Mouse (Mus musculus) cerebellum, adult 2 months (tissue): ENCODE results near the gene Hibch. TPM values are rescaled to one million over a fixed set of nuclear protein-coding genes. Genes with fewer than 3 reads are reported as not detected.
A peak's percentile ranks its signal among the peaks of the same experiment; 100 is the strongest.
"Not testable (repeated sequence)": the region's sequence is repeated elsewhere in the genome, so short reads cannot be mapped to it uniquely, and the experiment has no call there.

Source experiments
- DNase-seq, 2 experiments: peaks; one replicate each; pipeline ENCODE4 v3.0.0; 2021
- H3K27ac ChIP-seq: fragments of 200-500 bp; 2 replicates; pipeline ENCODE4 v1.5.1; 2012; ENCODE audit warnings: low read length, control low read depth, inconsistent platforms; ENCODE audit not compliant: insufficient read depth
- H3K27me3 ChIP-seq: fragments of 200-500 bp; 2 replicates; pipeline ENCODE4 v1.6.1; 2012; ENCODE audit warnings: inconsistent platforms, mild to moderate bottlenecking, low read length, moderate library complexity; ENCODE audit not compliant: control insufficient read depth, insufficient read depth
- H3K4me1 ChIP-seq: fragments of 200-500 bp; 2 replicates; pipeline ENCODE4 v1.6.1; 2011; ENCODE audit warnings: low read length; ENCODE audit not compliant: control insufficient read depth, insufficient read depth
- H3K4me3 ChIP-seq: fragments of 200-500 bp; replicated peaks from 2 replicates; pipeline ENCODE3; 2011; ENCODE audit warnings: mild to moderate bottlenecking, low read depth, low read length, control low read depth; ENCODE audit not compliant: insufficient read depth
- CTCF ChIP-seq: fragments of 200-500 bp; IDR thresholded peaks from 2 replicates; pipeline ENCODE4 v1.5.1; 2011; ENCODE audit warnings: low read depth, mild to moderate bottlenecking, control low read depth, low read length, moderate library complexity, borderline replicate concordance; ENCODE audit not compliant: insufficient read depth
- POLR2A ChIP-seq: fragments of 200-500 bp; IDR thresholded peaks from 2 replicates; pipeline ENCODE4 v1.6.1; 2011; ENCODE audit warnings: low read length, control low read depth, borderline replicate concordance; ENCODE audit not compliant: insufficient read depth
- whole genome bisulfite sequencing: fragments of 180-500 bp; shearing (Covaris S2); methylation state at CpG from one replicate; pipeline ENCODE4 v1.1.7; 2018; 5-methylcytosine and 5-hydroxymethylcytosine counted together
- polyA plus RNA-seq: library from polyadenylated mRNA; depleted of rRNA; stranded (reverse); fragments of >200 nt; gene quantifications from 2 replicates; pipeline ENCODE4 v1.2.3, GENCODE M21; 2012

The Hibch gene
- polyA plus RNA-seq, 1 experiment = 27.9 TPM

DNA sequence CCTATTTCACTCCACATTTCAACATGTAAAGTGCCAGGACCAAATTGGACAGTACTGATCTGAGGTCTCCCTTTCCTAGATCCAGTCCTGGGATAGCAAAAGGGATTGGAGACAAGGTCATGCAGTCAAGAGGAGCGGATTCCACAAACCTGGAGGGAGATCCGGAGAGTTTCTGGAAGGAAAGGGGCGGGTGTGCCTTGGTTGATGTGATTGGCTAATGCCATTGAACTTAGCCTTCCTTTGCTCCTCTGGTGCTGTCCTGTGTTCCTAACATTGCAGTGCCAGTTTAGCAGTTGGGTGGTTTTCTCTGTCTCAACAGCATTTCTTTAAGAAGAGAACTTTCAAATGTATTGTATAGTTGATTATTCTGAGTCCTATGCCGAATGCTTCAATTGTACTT is 1.8 kb downstream of the Hibch start:
- no peak overlapping the region for H3K4me3 ChIP-seq
- H3K4me1 ChIP-seq = no peaks in the 10 kb centered on the region
- no peak for DNase-seq
- no peaks in the 10 kb centered on the region for H3K27me3 ChIP-seq
- 97% methylated on average over 4 of the region's 4 CpGs for WGBS
- TF ChIP-seq CTCF = no peak
- no peak for TF ChIP-seq POLR2A
- no peak overlapping the region for H3K27ac ChIP-seq

DNA sequence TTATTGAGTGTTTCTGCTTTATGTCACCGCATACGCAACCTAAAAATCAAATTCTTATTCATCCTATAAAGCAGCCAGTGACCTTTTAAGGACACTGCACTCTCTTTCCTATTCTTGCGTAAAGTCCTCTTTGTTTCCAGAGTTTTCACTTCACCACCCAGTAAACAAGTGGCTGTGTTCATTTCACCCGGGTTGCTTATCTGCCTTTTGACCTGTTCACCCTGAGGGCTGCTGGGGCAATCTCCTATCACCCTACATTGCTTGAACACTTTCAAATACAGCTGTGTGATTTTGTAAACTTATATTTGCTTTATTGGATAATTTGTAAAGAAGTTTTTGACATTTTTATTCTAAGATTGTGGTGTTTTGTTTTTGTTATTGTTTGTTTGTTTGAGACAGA is 4.7 kb downstream of the Hibch start:
- Histone ChIP-seq H3K27me3 (no peaks in the 10 kb centered on the region), H3K4me3 (no peak overlapping the region), H3K27ac (no peak overlapping the region), H3K4me1 (no peaks in the 10 kb centered on the region)
- 80% methylated on average over 4 of the region's 4 CpGs for WGBS
- no peak for TF ChIP-seq POLR2A
- no peak for TF ChIP-seq CTCF
- no peak for DNase-seq

DNA sequence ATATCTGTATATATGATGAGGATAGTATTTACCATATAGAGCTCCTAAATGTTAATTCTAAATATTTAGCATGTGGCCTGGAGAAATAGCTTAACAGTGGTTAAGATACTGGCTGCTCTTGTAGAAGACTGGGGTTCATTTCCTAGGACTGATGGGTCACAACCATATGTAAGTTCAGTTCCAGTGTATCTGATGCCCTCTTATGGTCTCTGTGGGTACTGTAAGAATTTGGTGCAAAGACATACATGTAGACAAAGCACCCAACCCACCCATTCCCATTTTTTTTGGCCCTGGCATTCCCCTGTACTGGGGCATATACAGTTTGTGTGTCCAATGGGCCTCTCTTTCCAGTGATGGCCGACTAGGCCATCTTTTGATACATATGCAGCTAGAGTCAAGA is 9.3 kb downstream of the Hibch start:
- H3K27me3 ChIP-seq, H3K4me1 ChIP-seq, H3K27ac ChIP-seq, H3K4me3 ChIP-seq: not testable (repeated sequence)
- DNase-seq = peak in 1 of 2 experiments; percentile 39
- 83% methylated on average over 1 of the region's 1 CpGs for WGBS
- peak; percentile 26; the same call in 1 of the 2 replicates for TF ChIP-seq CTCF

DNA sequence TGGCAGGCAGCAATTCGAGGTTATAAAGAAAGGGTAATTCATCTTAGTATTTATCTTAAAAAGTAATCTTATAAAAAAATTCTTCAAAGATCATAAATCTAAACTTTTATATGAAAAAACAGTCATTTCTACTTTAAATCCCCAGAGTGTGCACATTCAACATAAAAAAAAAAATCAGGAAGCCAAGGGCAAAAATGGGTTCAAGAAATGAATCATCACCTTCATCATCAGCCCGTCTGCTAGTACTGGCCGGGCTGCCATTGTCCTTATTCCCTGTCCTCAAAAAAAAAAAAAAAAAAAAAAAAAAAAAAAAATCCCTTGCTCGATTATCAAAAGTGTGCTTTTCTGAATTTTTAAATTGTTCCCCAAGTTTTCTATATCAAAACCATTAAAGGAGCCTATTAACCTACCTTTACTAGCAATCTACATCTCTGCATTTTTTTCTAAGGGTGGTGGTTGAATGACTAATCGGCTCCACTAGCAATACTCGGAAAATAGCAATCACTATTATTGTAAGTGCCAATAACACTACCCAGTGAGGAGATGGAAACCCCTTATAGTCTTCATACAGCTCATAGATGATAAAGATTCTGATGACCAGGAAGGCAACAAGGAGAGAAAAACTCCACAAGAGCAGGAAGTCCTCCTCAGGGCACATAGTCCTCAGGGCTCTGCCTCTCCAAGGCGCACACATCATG is 11.3 kb downstream of the Hibch start:
- Histone ChIP-seq H3K27ac (no peak overlapping the region), H3K4me3 (no peak overlapping the region), H3K4me1 (no peaks in the 10 kb centered on the region), H3K27me3 (no peaks in the 10 kb centered on the region)
- DNase-seq = no peak
- WGBS = 91% methylated on average over 7 of the region's 7 CpGs
- TF ChIP-seq POLR2A = no peak
- no peak for TF ChIP-seq CTCF

DNA sequence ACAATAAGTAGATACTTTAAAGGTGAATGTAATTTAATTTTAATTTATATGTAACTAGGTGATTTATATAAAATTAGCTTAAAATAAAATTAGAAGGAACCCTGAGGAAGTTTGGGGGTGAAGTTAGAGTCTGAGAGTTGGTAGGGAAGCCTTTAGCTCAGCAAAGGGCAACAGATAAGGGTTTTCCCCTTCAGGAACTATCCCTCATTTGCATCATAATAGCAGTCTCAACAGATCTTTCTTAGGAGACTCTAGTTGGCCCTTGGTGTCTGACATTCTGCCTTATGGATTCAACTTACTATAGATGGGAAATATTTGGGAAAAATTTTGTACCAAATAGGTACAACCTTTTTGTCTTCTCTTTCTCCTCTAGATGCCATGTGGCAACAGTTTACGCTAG is 19.5 kb downstream of the Hibch start:
- no peak overlapping the region for H3K27ac ChIP-seq
- H3K4me3 ChIP-seq = no peak overlapping the region
- no peak for DNase-seq
- H3K4me1 ChIP-seq = no peaks in the 10 kb centered on the region; the same call in 1 of the 2 replicates
- no peaks in the 10 kb centered on the region for H3K27me3 ChIP-seq
- 90% methylated on average over 1 of the region's 1 CpGs for WGBS
- no peak for TF ChIP-seq POLR2A
- no peak for TF ChIP-seq CTCF

DNA sequence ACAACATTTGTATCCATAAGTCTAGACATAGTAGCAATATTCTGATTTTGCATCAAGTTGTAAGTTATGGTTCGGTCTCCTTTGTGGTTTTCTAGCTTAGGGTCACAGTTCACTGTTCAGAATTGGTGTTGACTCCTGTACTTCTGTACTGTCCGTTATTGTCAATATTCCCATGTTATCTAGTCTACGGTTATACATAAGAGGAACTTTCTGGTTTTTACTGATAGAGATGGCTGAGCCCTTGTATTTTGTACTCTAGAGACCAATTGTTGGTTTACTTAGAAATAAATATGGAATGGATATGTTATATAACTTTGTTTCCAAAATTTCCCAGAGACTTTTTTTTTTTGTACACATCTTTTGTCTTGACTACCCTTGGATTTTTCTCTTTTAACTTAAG is 21.3 kb downstream of the Hibch start:
- Histone ChIP-seq H3K4me1 (no peaks in the 10 kb centered on the region; the same call in 1 of the 2 replicates), H3K27ac (no peak overlapping the region), H3K4me3 (no peak overlapping the region), H3K27me3 (no peaks in the 10 kb centered on the region)
- WGBS = 95% methylated on average over 3 of the region's 3 CpGs
- no peak for TF ChIP-seq POLR2A
- no peak for TF ChIP-seq CTCF
- DNase-seq = no peak

DNA sequence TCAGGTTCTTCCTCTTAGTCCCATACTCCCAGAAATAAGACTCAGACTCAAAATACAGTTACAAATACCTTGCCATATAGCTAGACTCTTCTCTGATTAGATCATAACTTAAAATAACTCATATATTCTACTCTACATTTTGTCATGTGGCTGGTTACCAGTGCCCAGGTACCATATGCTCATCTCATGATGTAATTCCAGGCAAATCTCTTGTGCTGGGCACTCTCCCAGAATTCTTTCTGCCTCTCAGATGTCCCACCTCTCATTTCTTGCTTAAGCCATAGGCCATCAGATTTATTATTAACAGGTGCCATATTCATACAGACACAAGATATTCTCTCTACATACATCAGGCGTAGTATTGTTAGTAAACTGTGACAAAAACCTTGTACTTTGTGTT is 23.1 kb downstream of the Hibch start:
- WGBS = 99% methylated on average over 1 of the region's 1 CpGs
- Histone ChIP-seq H3K27me3 (no peaks in the 10 kb centered on the region), H3K4me1 (no peaks in the 10 kb centered on the region; the same call in 1 of the 2 replicates), H3K4me3 (no peak overlapping the region), H3K27ac (no peak overlapping the region)
- no peak for TF ChIP-seq POLR2A
- TF ChIP-seq CTCF = no peak
- peak in 1 of 2 experiments; percentile 56 for DNase-seq

DNA sequence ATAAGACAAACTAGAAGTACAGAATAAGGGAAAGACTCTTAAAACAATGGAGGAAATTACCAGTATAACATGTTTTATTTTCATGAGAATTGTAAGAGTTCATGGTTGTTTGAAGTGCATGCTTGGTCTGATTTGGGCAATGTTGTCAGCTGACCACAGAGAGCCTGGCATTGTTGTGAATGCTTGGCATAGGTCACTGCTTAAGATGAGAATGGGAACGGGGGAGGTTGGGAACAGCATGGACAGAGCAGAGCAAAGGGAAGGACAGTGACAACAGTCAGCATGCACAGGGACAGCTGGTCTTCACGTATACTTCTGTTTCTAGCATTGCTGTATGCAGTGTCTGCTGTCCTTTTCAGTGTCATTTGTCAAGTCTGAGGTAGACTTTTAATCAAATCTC is 39.5 kb downstream of the Hibch start:
- Histone ChIP-seq H3K4me1 (no peaks in the 10 kb centered on the region), H3K4me3 (no peak overlapping the region), H3K27me3 (no peaks in the 10 kb centered on the region), H3K27ac (no peak overlapping the region)
- 13% methylated on average over 2 of the region's 2 CpGs for WGBS
- TF ChIP-seq POLR2A (no peak), CTCF (no peak)
- peak in 1 of 2 experiments; percentile 13 for DNase-seq
